Mouse (Mus musculus) thymus, adult 2 months (tissue): ENCODE results near the gene Mtmr11.

Experiments
- CTCF ChIP-seq: fragments of 200-500 bp; IDR thresholded peaks from 2 replicates; pipeline ENCODE4 v1.5.1; 2012; ENCODE audit warnings: mild to moderate bottlenecking, control low read depth, low read length, moderate library complexity, borderline replicate concordance; ENCODE audit not compliant: control insufficient read depth, poor library complexity, insufficient read depth; ENCODE audit errors: extremely low read depth
- POLR2A ChIP-seq: fragments of 200-500 bp; IDR thresholded peaks from 2 replicates; pipeline ENCODE4 v1.6.1; 2012; ENCODE audit warnings: mild to moderate bottlenecking, low read length, control low read depth, moderate library complexity; ENCODE audit not compliant: control insufficient read depth, poor library complexity, insufficient read depth; ENCODE audit errors: extremely low read depth

- no peak for TF ChIP-seq CTCF
- TF ChIP-seq POLR2A = no peak
These were observed at the start of gene Mtmr11 for GRCm38 (mm10) chr3:96161869-96162840.
